Mouse (Mus musculus): ENCODE measurements at regions not wholly inside any gene's neighbourhood (a gene's known extent, or its start where the extent isn't known, plus 50 kb on each side); places are given as distances from the start of the nearest gene placed in this dataset.

GRCm38 (mm10) chr10:17204153-17204552, 518.9 kb upstream of the Cited2 start:
- no peak for TF ChIP-seq EP300 (IDR thresholded peaks at IDR 0.05; ENCODE audit: insufficient read depth, low read depth, low read length)
- TF ChIP-seq POLR2A (IDR thresholded peaks at IDR 0.05; ENCODE audit: insufficient read depth, low read depth, low read length): no peak

All from heart, adult 2 months (tissue).